Mouse (Mus musculus) mouse embryonic stem cell (cell line): ENCODE measurements around the gene Pnmal1.

Experiments used
- in situ Hi-C, 2 experiments: fragments of 300-500 bp; cut with MboI; formaldehyde crosslinking; loops; 1 replicate in 1 of 2; 3 replicates in 1 of 2; pipeline ENCODE4 v1.14.3; 2019 to 2020; ENCODE audit warnings: low sequenced_read_pairs in 2 of 2, low pct_unique_long_range_greater_than_20kb in 1 of 2, mixed read lengths in 1 of 2; ENCODE audit not compliant: unreplicated experiment in 1 of 2

The Pnmal1 gene

DNA sequence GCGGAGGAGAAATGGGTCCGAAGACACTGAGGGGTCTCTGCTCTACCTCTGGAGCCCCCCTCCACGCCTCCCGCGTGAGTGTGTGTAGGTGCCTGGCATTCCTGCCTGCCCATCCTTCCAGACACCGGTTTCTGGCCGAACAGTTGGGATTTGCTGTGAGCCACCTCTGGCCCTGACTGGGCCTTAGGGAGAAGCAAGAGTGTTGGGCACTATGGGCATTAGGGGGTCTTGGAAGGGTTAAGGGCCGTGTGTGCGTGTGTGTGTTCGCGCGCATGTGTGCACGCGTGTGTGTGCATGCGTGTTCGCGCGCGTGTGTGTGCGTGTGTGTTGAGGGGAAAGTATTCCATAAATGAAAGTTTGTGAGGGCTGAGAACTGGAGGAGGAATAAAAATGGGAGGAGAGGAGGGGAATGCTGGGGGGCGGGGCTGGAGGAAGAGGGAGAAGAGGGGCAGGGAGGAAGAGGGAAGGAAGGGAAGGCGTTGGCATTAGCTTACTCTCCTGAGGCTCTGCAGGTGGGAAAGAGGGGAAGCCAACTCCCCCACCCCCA, 12.1 kb upstream of the Pnmal1 start:
- in situ Hi-C loops, result no loop called here

DNA sequence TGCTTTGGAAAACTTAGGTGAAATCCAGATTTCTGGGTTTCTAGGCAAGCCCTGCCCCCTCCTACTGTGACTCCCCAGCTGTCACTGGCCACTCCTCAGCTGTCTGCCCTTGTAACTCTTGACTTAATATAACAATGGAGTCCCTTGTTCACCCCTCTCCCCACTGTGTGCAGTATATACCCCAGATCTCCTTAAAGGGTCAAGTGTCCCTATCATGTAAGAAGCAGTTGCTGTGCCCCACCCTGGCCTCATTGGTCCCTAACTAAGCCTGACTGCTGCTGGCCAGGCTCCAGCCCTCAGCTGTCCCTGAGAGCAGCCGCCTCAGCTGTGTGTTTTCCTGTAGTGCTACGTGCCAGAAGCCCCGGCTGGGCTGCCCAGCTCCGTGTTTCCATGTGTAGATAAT, 11.5 kb upstream of the Pnmal1 start:
- in situ Hi-C loops, result no loop called here

DNA sequence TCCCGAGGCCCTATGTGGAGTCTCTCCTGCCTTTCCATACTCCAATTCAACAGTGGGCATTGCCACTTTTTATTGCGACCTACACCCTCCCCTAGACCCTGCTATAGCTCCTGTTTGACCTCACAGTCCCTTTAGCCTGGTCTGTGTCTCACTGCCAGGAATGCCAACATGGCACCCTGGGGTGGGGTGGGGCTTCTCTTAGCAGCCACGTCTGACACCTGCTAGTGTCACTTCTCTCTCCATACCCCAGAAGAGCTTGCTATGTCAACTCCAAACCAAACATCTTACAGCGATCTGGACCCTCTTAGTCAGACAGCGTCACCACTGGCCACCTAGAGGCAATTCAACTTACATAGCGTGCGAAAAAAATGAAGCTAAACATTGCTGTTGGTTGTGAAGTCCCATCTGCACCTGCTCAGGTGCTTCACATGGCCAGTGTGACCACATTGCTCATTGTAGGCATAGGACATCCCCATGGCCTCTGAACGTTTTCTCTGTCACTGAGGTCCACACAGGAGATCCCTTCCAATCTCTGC, 10.5 kb upstream of the Pnmal1 start:
- in situ Hi-C loops, result no loop called here

DNA sequence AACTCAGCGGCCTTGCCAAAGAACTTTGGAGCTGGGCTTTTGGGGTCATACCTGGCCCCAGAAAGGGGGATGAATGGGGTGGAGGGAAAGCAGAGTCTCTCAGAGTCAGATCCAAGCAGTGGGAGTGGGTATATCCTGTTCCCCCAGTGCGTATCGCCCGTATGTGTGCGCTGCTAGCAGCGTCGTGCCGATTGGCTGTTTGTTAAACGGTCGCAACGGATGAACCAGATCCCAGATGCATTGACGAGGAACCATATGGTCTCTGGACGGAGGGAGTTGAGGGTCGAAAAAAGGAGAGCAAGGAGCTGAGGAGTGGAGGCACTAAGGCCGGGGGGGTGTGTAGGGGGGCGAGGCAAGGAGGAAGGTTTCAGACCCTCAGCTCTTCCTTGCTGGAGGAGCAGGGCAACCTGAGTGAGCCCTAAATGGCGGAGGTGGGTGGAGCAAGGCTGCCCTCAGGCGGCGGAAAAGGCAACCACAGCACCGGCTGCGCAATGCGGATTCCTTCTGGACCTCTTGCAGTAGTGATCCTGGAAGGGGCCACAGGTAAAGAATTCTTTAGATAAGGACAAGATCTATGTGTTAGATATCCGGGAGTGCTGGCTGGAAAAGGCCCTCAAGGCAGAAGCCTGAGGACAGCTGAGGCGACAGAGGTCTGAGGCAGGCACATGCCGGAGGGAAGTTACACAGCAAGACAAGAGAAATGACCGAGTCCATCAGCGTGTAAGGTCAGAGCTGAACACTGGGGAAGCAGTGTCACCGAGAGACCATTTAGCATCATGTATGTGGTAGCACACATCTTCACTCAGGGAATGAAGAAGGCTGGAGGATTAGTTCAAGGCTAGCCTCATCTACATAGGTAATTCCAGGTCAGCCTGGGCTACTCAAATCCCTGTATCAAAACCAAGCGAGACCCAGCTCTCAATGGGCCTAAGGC, 9.3 kb upstream of the Pnmal1 start:
- in situ Hi-C loops, result loop anchor here (5.0 kb wide), 1 partner anchor 47 kb away; no protein-coding TSS in a partner anchor

DNA sequence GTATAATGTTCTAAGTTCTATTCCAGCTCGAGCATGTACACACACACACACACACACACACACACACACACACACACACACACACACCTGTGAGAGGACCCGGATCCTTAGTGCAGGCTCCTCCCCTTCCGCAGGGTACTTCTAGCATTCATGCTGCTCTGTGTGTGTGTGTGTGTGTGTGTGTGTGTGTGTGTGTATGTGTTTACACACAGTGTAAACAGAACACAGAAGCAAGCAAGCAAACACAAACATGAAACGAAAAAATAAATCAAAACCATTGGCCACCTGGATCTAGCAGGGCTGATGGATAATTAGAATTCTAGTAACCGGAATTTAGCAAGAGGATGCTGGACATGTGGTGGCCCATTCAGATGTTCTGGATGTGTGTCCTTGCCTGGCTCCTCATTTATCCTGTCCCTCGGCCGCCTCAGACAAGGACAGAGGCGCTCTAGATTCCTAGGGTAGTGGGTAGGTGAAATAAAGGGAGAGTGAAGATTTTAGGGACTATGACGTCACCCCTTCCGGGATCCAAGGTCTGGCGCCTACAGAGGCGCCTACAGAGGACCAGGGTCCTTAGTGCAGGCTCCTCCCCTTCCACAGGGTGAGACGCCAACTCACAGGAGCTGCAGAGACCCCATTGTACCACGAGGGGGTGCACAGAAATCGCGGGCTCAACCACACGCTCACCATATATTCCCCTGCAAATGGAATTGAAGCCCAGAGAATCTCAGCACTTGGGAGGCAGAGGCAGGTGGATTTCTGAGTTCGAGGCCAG, 8.4 kb upstream of the Pnmal1 start:
- in situ Hi-C loops, result loop anchor here (5.0 kb wide), 1 partner anchor 46 kb away; no protein-coding TSS in a partner anchor

DNA sequence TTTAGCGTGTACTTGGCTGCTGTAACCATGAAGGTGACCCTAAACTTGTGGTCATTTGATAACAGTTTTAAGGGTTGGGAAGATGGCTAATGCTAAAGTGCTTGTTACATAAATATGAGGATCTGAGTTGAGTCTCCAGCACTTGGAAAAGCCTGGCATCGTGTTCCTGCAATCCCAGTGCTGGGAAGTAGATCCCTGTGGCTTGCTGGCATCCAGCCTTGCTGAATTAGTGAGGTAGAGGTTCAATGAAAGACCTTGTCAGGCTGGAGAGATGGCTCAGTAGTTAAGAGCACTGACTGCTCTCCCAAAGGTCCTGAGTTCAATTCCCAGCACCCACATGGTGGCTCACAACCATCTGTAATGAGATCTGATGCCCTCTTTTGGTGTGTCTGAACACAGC, 5.7 kb upstream of the Pnmal1 start:
- in situ Hi-C loops, result loop anchor here (5.0 kb wide), 1 partner anchor 44 kb away; no protein-coding TSS in a partner anchor

DNA sequence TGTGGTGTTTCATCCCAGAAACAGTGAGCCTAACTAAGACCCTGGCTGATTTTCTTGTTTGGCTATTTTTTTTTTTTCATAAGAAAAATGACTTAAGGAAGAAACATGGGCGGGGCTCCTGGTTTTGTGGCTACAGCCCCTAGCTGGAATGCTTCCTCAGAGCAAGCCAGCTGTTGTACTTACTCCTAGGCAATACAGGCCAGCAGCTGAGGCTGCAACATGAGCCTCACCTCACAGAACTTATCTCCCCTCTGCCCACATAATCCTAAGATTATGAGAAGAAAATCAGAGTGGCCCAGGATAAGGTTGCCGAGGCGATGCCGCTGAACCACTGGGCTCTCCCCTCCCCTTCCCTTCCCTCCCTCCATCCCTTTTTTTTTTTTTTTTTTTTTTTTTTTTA, 3.8 kb upstream of the Pnmal1 start:
- in situ Hi-C loops, result no loop called here

DNA sequence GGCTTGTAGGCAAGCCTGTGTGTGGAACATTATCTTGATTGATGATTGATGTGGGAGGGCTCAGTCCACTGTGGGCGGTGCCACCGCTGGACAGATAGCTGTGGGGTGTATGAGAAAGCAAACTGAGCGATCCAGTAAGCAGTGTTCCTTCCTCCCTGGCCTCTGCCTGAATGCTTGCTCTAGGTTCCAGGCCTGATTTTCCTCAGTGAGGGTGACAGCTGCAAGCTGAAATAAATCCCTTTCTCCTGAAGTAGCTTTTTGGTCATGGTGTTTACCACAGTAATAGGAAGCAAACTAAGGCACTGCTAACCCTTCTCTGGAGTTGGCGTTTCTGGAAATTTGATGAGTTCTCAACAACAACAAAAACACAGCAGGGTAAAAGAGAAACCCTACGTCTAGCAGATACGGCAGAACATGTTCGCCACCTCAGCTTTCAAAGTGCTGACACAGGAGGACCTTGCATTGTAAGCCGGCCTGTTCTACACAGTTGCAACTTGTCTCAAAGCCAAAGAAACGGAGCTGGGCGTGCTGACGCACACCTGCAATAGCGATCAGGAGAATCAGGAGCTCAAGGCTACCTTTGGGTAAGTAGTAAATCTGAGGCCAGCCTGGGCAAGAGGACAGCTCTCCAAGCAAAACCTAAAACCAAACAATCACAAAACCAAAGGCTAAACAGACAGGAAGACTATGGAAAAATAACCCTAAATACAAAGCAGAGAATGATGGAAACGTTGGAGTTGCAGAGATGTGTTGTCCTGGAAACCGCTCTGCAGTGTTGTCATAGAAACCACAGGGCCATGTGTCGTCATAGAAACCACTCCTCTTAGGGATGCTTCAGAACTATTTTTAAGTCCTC, 2.8 kb upstream of the Pnmal1 start:
- in situ Hi-C loops, result no loop called here

DNA sequence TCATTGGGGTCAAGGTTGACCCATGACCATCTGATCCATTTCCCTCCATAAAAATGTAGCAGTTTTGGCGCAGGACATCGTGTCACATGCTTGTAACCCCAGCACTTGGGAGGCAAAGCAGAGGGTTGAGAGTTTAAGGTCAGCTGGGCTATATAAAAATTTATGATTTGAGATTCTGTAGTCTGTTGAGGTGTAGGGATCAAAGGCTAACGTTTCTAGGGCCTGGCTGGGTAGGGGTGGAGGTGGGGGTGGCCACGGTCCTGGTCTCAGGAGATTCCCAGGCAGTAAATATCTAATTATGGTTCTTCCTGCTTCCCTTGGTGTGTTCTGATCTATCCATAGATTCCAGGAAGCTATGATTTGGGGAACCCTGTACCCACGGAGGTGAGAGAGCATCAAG, 2.2 kb downstream of the Pnmal1 start:
- in situ Hi-C loops, result no loop called here

DNA sequence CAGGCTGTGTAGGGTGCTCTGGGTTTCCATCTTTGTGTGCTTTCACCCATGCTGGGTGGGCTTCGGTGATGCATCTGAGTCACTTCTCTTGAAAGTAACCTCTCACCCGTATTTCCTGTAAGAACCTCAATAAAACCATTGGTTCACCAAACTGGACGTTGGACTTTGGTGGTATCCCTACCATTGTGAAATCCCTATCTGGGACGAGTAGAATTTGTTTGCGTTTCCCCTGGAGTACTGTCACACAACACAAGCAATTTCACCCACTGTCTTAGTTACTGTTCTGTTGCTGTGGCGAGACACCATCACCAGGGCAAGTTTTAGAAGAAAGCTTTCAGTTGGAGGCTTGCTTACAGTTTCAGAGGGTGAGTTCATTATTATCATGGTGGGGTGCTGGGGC, 8.9 kb downstream of the Pnmal1 start:
- in situ Hi-C loops, result no loop called here

DNA sequence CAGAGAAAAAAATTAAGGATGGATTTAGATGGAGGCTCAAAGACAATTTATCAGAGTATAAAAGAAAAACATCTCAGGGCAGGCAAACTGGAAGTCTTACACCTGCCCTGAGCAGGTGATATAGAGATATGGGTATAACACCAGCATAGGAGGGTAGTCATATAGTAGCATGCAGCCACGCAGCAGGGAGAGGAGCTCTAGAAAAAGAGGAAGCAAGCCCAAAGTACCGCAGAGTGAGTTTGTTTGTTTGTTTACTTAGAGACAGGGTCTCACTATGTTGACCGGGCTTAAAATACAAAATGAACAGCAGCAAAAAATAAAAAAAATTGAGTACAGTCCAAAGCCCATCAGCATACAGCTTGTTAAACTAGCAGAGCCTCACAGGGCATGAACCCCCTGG, 11.7 kb downstream of the Pnmal1 start:
- in situ Hi-C loops, result no loop called here

DNA sequence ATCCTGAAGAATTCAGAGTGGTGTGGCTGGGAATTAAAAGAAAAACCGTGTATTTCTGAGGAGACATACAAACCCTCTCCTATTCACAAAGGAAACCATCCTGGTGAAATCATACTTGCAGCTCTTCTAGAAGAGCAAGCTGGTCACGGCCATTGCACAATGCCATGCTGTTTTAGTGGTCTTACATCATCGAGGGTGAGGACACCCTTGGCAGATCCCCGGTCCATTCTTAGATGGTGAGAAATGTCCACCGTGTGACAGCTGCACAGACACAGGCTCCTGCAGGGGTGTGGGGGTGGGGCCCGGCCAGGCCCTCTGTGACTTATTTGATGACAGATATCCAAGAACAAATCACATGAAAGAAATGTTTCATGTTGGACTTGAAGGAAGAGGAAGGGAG, 14.5 kb downstream of the Pnmal1 start:
- in situ Hi-C loops, result no loop called here

DNA sequence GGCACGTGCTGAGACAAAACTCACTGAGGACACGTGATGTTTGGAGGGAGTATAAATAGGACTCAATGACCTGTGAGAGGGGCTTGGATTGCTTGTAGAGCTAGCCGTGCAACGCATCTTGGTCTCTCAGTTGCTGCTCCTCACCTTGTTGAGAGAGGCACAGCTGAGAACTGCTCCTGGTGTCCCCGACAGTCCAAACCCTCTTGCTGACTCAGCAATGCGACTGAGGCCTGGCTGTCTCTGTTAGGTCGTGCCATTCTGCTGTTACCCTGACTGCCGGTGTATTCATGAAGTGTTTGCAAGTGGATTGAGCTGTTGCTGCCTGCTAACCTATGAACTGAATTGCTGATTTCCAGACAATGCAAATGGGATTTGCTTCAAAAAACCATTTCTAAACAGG, 16.8 kb downstream of the Pnmal1 start:
- in situ Hi-C loops, result no loop called here

DNA sequence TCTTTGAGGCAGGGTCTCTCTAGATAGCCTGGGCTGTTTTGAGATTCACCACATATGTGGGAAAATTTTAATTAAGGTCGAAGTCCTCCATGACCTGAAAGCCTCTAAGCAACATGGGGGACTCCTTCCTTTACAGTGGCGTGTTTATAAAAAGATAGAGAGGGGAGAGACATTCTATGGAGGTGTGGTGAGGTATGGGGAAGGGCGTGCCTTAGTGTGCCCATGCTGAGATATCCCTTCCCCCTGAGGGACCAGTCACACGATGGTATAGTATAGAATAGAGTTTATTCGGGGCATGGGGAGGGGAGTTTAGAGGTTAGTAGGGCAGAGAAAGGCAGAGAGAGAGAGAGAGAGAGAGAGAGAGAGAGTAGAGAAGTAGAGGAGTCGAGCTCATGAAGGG, 18.7 kb downstream of the Pnmal1 start:
- in situ Hi-C loops, result no loop called here

DNA sequence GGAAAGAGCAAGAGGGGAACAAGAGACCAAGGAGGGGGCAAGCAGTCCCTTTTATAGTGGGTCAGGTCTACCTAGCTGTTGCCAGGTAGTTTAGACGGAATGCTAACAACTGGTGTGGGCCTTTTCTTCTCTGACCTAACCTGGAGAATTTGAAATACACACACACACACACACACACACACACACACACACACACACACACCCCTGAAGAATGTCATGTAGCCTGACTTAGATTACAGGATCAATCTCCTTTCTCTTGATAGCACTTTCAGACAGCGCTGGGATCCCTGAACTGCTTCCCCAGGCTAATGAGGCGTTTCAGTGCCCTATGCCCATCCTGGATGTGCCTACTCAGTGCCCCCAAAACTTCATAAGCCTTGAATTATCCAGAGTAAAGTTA, 19.1 kb downstream of the Pnmal1 start:
- in situ Hi-C loops, result no loop called here

DNA sequence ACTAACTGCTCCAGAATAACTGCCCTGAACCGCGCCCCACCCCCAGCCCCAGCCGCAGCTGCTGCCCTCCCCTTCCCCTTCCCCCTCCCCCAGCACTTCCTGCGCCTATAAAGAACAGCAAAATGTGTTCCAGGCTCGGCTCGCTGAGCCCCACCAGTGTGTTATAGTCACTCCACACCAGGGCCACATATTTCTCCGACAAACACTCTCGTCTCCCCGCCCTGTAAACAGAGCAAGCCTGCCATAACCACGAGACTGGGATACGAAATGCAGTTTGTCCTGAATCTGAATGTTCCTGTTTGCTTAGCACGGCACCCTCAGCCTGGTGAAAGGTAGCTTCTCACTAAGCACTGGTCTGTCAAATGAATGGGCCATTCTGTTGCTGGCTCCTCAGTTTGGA, 20.9 kb downstream of the Pnmal1 start:
- in situ Hi-C loops, result no loop called here

DNA sequence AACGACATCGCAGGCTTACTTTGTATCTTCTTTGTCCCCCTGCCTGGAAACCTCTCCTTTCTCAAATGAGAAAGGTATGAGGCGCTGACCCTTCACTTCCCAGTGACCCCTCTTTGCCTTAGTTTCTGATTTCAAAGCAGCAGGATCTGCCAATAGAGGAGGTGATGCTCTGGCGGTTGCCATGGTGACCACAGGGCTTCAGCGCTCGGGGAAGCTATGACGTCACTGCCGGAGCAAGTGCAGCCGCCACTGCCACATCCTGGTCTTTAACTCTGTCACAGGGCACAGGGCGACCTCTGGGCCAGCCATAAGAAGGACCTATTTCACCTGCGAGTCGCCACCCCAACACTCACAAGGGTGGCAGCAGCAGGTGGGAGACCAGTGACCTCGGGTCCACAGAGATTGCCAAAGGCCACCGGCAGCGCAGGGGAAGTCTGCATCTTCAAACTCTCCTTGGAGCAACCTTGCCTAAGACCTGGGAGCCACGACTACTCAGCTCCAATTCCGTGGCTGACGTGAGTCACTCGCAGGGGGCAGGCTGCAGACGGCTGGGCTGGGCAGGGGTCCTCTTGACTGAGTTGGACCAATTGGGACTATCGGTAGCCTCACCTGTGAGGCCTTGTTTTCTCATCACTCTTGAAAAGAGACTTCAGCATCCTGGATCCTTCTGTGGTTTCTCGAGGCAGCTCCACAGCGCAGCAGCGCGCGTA, 23.5 kb downstream of the Pnmal1 start, which contains the start of gene Gm42372:
Gene Gm42372, plus strand, starts transcription at position 228 of the 710 bp plus-strand sequence.
- in situ Hi-C loops, result no loop called here
